Mouse (Mus musculus) ES-E14 (cell line): ENCODE measurements at regions not wholly inside any gene's neighbourhood (a gene's known extent, or its start where the extent isn't known, plus 50 kb on each side); places are given as distances from the start of the nearest gene placed in this dataset.

ENCODE experiments used
- CHD2 ChIP-seq: IDR thresholded peaks from 2 replicates; pipeline ENCODE4 v1.6.1; 2014; ENCODE audit warnings: mild to moderate bottlenecking, low read depth, low read length, inconsistent platforms
- HCFC1 ChIP-seq: IDR thresholded peaks from 2 replicates; pipeline ENCODE4 v1.6.1; 2012; ENCODE audit warnings: low read length, inconsistent platforms, borderline replicate concordance; ENCODE audit not compliant: insufficient read depth
- MAFK ChIP-seq: IDR thresholded peaks from 2 replicates; pipeline ENCODE4 v1.6.1; 2014; ENCODE audit warnings: mild to moderate bottlenecking, low read depth, low read length, inconsistent platforms; ENCODE audit not compliant: insufficient read depth
- ZNF384 ChIP-seq: IDR thresholded peaks from 2 replicates; pipeline ENCODE4 v1.6.1; 2012; ENCODE audit warnings: low read depth, low read length, inconsistent platforms

GRCm38 (mm10) chr10:125773541-125773940, 192.4 kb upstream of the Lrig3 start:
- no peak for TF ChIP-seq HCFC1
- TF ChIP-seq ZNF384 = no peak
- no peak for TF ChIP-seq MAFK
- no peak for TF ChIP-seq CHD2
